Comparison of ENCODE assay signal across 24 mouse cellular contexts in genomic region chr8:116334772-116335171, GRCm38 (mm10).
DNase-seq lines count a peak whose midpoint lies in the region; ATAC-seq and TF ChIP-seq lines count a peak whose summit lies in the region.
"Had no signal": no experiment of that assay in that cellular context is flagged by ENCODE, and none has a peak within 500 bp of the region (broad histone marks: within the 10 kb centered on the region; RNA-seq: fewer than 3 reads in every experiment).

No protein-coding gene starts in this region.

- TF ChIP-seq CTCF in small intestine, adult 2 months (IDR thresholded peaks at IDR 0.05; ENCODE audit: extremely low read depth, insufficient read length, insufficient replicate concordance, low read depth, low read length): no peak

- no peaks in the 10 kb centered on the region for H3K27me3 ChIP-seq in intestine, embryonic 15.5 days (replicated peaks)
- H3K27me3 ChIP-seq in intestine, embryonic 16.5 days (replicated peaks; ENCODE audit: control insufficient read depth, insufficient read depth, low read length): no peaks in the 10 kb centered on the region
- no peaks in the 10 kb centered on the region for H3K27me3 ChIP-seq in small intestine, adult 2 months (ENCODE audit: control insufficient read depth, insufficient read depth, low read length)
- H3K27me3 ChIP-seq: embryonic facial prominence, embryonic 13.5 days; forebrain, embryonic 12.5 days; forebrain, embryonic 15.5 days; heart, embryonic 12.5 days; heart, embryonic 15.5 days; hindbrain, embryonic 13.5 days had no signal

- no peak overlapping the region for H3K4me2 ChIP-seq in intestine, embryonic 15.5 days (replicated peaks)
- no peak overlapping the region for H3K4me2 ChIP-seq in intestine, embryonic 16.5 days (ENCODE audit: low read depth, low read length)
- H3K4me2 ChIP-seq: embryonic facial prominence, embryonic 13.5 days; forebrain, embryonic 12.5 days; forebrain, embryonic 15.5 days; heart, embryonic 12.5 days; heart, embryonic 15.5 days; hindbrain, embryonic 13.5 days had no signal

- no peak for TF ChIP-seq POLR2A in small intestine, adult 2 months (IDR thresholded peaks at IDR 0.05; ENCODE audit: low read depth, low read length)

- DNase-seq in cerebellum, postnatal 14 days: peak; percentile 8 to 19
- DNase-seq in ovary, adult 18-20 months (ENCODE audit: low spot score): no peak
- DNase-seq: cerebellum, adult 18-20 months; cerebellum, postnatal 36 days; embryo, embryonic 11 days; gastrocnemius, postnatal 25 days; heart, adult 18-20 months; heart, postnatal 10 days; heart, postnatal 36 days had no signal

- no peak overlapping the region for H3K4me3 ChIP-seq in intestine, embryonic 15.5 days (replicated peaks)
- no peak overlapping the region for H3K4me3 ChIP-seq in intestine, embryonic 16.5 days (ENCODE audit: low read length)
- no peak overlapping the region for H3K4me3 ChIP-seq in small intestine, adult 2 months (ENCODE audit: low read depth, low read length)
- H3K4me3 ChIP-seq: embryonic facial prominence, embryonic 10.5 days; embryonic facial prominence, embryonic 13.5 days; erythroblast, embryonic 14.5 days; forebrain, embryonic 12.5 days; forebrain, embryonic 15.5 days; heart, embryonic 12.5 days; heart, embryonic 15.5 days; hindbrain, embryonic 10.5 days; hindbrain, embryonic 13.5 days had no signal

- H3K4me1 ChIP-seq in intestine, embryonic 15.5 days (replicated peaks): no peaks in the 10 kb centered on the region
- no peaks in the 10 kb centered on the region for H3K4me1 ChIP-seq in intestine, embryonic 16.5 days (ENCODE audit: control insufficient read depth, insufficient read depth, low read length)
- H3K4me1 ChIP-seq in small intestine, adult 2 months (ENCODE audit: control insufficient read depth, insufficient read depth, insufficient read length, low read length): peaks cover 10% of the 10 kb centered on the region; the same call in 1 of the 2 replicates
- H3K4me1 ChIP-seq: embryonic facial prominence, embryonic 10.5 days; embryonic facial prominence, embryonic 13.5 days; forebrain, embryonic 12.5 days; forebrain, embryonic 15.5 days; hindbrain, embryonic 10.5 days; hindbrain, embryonic 13.5 days had no signal

- H3K27ac ChIP-seq in intestine, embryonic 15.5 days: 0 out of 2 replicates have a peak overlapping the region, but pooled peaks have one; percentile 27
- H3K27ac ChIP-seq in intestine, embryonic 16.5 days (ENCODE audit: low read length): no peak overlapping the region
- peak overlapping the region; percentile 18; the same call in 1 of the 2 replicates for H3K27ac ChIP-seq in small intestine, adult 2 months (ENCODE audit: insufficient read depth, low read depth, low read length)
- H3K27ac ChIP-seq: embryonic facial prominence, embryonic 10.5 days; embryonic facial prominence, embryonic 13.5 days; forebrain, embryonic 12.5 days; forebrain, embryonic 15.5 days; heart, embryonic 15.5 days; hindbrain, embryonic 10.5 days; hindbrain, embryonic 13.5 days had no signal

- 50% methylated on average over 3 of the region's 3 CpGs for whole genome bisulfite sequencing in intestine, embryonic 15.5 days
- WGBS in intestine, embryonic 16.5 days: 57% methylated on average over 3 of the region's 3 CpGs
- 30% methylated on average over 3 of the region's 3 CpGs for WGBS in small intestine, adult 2 months

- no peak for ATAC-seq in cerebellum, adult (ENCODE audit: insufficient number of reproducible peaks, low FRiP score, low TSS enrichment)
- peak; percentile 86 for ATAC-seq in intestine, embryonic 15.5 days
- ATAC-seq in intestine, embryonic 16.5 days: peak; percentile 89
- ATAC-seq: activated CD4-positive, CD25-positive, alpha-beta regulatory T cell, adult 4 months; forebrain, embryonic 15.5 days; hindbrain, embryonic 16.5 days had no signal

- H3K9me3 ChIP-seq in intestine, embryonic 15.5 days: no peaks in the 10 kb centered on the region
- no peaks in the 10 kb centered on the region for H3K9me3 ChIP-seq in intestine, embryonic 16.5 days (ENCODE audit: control insufficient read depth, low read length)
- H3K9me3 ChIP-seq: embryonic facial prominence, embryonic 10.5 days; embryonic facial prominence, embryonic 13.5 days; forebrain, embryonic 12.5 days; forebrain, embryonic 15.5 days; heart, embryonic 12.5 days; heart, embryonic 15.5 days; hindbrain, embryonic 10.5 days; hindbrain, embryonic 13.5 days had no signal

- no peaks in the 10 kb centered on the region for H3K36me3 ChIP-seq in intestine, embryonic 15.5 days
- H3K36me3 ChIP-seq in intestine, embryonic 16.5 days (ENCODE audit: control insufficient read depth, insufficient read depth, low read length): no peaks in the 10 kb centered on the region
- no peaks in the 10 kb centered on the region for H3K36me3 ChIP-seq in small intestine, adult 2 months (ENCODE audit: control insufficient read depth, insufficient read depth, low read length)
- H3K36me3 ChIP-seq: embryonic facial prominence, embryonic 10.5 days; embryonic facial prominence, embryonic 13.5 days; forebrain, embryonic 12.5 days; forebrain, embryonic 15.5 days; heart, embryonic 12.5 days; heart, embryonic 15.5 days; hindbrain, embryonic 10.5 days; hindbrain, embryonic 13.5 days had no signal

- H3K9ac ChIP-seq in intestine, embryonic 15.5 days: no peak overlapping the region
- H3K9ac ChIP-seq in intestine, embryonic 16.5 days (ENCODE audit: low read depth, low read length): no peak overlapping the region
- H3K9ac ChIP-seq: embryonic facial prominence, embryonic 13.5 days; forebrain, embryonic 12.5 days; forebrain, embryonic 15.5 days; heart, embryonic 12.5 days; heart, embryonic 15.5 days; hindbrain, embryonic 13.5 days had no signal
